Mouse (Mus musculus) cerebral cortex, adult 2 months (tissue): ENCODE data around the gene Ddit4.

ENCODE experiments used
- WGBS: fragments of 180-500 bp; shearing (Covaris S2); methylation state at CpG from one replicate; pipeline ENCODE4 v1.1.7; 2018; 5-methylcytosine and 5-hydroxymethylcytosine counted together

Ddit4 gene

DNA sequence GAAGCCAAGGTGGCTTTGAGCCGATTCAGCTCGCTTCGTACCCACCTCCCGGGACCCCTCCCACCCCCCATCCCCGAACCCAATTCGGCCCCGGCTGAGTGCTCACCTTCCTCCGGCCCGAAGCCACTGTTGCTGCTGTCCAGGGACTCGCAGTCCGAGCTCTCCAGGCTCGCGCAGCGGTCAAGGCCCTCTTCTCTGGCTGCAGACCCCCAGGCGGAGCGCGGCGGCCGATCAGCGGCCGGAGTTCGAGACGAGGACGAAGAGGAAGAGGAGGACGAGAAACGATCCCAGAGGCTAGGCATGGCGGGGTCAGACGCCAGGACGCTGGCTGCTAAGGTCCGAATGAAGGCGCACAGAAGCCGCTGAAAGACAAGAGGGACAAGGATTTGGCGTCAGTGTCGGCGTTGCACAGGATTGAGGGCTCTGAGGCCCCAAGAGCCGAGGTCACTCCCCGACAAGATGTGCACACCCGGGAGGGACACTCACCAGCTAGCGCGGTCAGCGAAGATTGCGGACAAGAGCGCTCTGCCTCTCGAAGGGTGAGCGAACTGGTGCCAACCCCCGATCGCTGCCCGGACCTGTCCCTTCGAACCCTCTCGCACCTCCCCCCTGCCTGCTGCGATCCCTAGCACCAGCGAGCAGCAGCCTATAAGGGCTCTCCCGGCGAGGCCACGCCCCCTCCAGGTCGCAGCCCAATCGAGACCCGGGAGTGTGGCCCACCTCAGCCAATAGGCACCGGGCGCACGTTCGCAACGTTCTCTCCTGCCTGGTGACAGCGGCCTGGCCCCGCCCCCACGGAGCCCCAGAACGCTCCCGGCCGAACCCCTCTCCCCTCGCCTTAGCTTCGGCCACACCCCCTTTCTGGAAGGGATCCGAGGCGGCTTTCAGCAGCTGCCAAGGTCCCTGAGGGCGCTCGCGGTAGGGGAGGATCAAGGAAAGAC lies at the start of gene Ddit4:
Gene Ddit4, minus strand, starts transcription at position 624 of the 941 bp plus-strand sequence.
- under 1% methylated on average over 76 of the region's 76 CpGs for WGBS

DNA sequence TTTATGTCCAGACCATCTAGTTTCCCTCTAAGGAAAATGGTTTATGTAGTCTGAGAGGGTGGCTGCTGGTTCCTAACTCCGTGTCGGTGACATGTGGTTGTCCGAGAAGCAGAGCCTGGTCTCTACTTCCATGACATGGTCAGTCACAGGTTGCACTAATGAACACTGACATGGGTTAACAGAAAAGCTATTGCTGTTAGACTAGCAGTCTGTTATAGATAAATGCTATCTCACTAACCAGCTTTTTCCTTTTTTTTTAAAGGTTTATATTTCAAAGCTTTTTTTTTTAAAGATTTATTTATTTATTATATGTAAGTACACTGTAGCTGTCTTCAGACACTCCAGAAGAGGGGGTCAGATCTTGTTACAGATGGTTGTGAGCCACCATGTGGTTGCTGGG lies 47.4 kb upstream of the Ddit4 start:
- 89% methylated on average over 3 of the region's 3 CpGs for WGBS

DNA sequence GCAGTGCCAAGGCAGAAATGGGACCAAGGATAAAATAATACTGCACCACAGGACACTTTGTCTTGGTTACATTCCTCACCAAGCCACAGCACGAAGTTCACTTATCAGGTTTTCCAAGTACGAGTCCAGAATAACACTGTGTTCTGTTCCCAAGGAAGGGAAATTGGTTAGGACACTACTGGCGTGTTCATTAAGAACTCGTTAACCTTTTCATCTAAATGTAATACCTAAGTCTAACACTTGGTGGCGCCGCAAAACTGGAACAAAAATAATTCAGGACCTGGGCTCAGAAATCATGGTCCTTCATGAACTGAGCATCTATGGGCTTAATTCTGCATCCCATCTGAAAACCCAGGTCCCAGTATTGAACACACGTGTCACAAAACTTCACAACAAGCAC lies 46.0 kb upstream of the Ddit4 start:
- WGBS: 13% methylated on average over 7 of the region's 7 CpGs

DNA sequence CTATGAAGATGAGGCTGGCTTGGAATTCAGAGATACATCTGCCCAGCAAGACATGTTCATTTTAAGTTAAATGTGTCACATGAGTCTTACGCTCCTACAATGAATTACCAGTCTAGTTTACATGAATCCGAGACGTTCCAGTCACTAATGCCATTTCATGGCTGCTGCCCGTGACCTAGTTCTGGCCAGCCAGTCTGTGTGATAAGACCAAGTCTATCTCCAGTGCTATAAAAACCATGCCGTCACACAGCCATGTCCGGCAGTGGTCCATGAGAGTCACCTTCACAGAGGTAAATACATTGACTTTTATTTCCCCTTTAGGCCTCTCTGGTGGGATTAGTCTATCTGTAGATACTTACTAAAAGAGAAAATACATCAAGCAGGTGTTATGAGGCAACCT lies 44.3 kb upstream of the Ddit4 start:
- 85% methylated on average over 6 of the region's 6 CpGs for WGBS

DNA sequence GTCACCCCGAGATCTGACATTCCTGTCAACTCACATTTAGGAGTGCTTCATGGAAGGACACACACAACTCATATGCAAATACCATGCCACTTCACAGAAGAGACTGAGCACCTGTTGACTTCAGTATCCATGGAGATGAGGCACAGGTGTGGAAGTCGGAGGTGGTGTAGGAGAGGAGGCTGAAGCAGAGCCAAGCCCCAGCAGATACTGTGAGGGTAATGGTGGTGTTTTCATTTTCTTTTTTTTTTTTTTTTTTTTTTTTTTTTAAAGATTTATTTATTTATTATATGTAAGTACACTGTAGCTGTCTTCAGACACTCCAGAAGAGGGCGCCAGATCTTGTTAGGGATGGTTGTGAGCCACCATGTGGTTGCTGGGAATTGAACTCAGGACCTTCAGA lies 42.2 kb upstream of the Ddit4 start:
- 96% methylated on average over 2 of the region's 3 CpGs for WGBS

DNA sequence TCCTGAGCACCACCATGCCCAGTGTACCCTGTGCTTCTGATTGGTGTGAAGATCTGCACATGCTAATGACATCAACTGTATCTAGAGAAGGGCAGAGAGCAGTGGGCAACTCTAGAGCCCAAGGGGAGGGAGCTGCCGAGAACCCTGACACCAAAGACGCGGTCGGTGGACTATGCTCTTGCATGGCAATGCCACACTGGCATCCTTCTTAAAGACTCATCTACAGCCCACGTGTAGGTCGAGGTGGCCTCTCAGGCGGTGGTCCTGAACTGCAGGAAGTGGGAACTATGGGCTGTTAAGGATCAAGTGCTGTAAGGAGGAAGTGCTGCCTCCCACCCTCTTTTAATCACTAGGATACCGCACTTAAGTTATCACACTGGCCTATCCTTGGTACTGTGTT lies 40.4 kb upstream of the Ddit4 start:
- 86% methylated on average over 8 of the region's 8 CpGs for WGBS

DNA sequence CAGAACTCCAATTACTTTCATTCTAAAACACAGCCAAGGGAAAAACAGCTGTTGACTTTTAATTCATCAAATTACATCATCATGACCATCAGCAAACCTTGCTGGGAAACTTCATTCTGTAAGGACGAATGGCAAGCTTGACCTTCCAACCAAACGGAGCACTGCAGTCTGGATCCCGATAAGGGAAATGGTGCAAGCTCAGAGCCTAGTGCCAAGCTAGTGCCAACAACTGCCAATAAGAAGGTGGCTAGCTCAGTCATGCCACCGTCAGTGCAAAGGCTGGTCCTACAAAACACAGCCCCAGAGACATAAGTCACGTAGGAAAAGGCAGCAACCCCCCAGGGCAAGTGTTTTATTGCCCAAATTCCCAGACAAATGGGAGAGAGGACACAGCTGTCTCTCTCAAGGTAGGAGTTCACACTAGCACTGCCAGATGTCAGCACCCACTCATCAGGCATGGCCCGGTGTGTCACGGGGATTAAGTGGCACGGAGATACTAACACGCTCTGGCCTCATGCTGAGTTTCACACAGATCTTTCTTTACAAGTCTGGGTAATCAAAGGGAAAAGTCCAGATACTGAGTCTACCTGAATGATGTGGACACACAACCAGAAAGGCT lies 39.7 kb upstream of the Ddit4 start:
- 71% methylated on average over 9 of the region's 9 CpGs for WGBS

DNA sequence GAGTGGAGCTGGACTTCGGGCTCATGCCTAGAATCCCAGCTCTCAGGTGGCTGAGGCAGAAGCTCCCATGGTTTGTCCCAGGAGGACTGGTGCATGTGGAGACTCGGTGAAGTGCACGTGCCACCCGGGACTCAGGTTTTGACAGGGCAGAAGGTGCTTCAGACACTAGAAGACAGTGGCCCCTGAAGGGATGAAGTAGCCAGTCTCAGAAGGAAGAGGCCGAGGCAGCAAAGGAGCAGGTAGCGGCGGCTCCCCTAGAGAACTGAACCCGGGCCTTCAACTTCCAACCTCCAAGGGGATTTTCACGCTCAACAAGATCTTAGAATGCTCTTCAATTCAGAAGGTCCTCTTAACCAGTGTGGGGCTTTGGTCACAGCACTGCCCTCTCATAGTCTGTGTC lies 38.8 kb upstream of the Ddit4 start:
- 98% methylated on average over 9 of the region's 9 CpGs for WGBS

DNA sequence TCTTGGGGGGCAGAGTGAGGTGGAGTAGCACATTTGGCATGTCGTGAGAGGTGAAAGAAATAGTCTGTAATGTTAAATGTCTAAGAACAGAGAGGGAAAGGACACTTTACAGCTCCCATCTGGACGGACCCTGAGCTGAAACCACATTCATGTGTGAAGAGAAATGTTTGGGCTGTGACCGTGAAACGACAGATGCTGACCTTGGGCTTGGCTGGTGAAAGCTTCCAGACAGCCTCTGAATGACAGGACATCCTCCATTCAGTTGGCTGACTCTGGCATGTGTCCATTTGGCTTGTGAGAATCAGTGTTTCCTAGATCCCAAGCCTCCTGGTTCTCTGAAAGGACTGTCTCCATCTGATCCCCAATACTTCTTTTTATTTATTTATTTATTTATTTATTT lies 36.4 kb upstream of the Ddit4 start:
- WGBS: 78% methylated on average over 4 of the region's 4 CpGs

DNA sequence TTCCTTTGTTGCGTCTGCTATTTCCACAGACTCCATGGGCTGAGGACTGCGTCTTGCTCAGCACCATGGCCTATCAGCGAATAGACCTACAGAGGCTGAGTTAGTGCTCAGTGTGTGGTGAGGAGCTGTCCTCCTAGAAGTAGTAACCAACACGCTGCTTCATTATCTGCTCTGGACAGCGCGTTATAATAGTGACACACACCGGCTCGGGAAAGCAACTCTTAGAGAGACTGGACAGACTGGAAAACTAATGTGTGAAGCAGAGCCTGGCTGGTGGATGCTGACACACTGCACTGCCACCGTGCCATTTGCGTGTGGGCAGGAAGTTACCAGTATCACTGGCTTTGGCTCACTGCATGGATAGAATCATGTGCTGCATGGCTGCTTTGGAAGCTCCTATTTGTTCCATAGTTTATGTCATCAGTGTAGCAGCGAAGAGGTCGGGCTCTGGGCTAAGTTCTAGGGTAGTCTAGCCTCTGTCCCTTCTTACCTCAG lies 30.8 kb upstream of the Ddit4 start:
- WGBS: 86% methylated on average over 12 of the region's 12 CpGs

DNA sequence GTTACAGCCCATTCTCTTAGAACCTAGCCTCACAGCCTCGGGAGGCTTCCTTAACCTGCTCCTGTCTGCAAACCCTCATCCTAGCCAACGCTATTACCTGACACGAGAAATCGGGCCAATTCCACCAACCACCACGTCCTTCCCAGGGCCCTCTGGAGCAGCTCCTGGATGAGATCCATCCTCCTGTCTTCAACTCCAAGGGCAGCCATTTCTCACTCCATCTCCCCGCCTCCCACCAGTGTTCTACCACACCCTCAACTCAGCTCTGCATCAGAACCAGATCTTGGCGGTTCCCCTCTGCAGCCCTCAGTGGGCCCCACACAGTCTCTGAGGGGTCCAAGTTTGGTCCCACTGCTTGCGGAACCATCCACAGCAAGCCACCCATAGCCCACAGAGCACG lies 30.2 kb upstream of the Ddit4 start:
- WGBS: 81% methylated on average over 9 of the region's 9 CpGs

DNA sequence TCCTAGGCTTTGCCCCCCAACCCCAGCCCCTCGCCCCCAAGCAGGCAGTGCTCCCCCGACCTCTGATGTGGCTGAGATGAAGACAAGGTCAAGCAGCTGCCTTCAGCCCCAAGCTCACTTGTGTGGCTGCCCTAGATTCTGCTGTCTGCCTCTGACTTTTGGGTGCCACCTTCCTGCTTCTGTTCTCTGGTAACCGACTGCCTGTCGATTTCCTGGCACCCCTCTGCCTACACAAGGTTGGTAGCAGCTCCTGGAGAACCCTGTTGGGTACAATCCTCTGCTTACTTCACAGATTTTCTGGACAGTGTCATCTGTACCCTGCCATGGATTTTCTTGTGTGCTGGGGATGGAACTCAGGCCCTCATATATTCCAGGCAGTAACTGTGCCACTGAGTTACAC lies 29.7 kb upstream of the Ddit4 start:
- 62% methylated on average over 4 of the region's 4 CpGs for WGBS

DNA sequence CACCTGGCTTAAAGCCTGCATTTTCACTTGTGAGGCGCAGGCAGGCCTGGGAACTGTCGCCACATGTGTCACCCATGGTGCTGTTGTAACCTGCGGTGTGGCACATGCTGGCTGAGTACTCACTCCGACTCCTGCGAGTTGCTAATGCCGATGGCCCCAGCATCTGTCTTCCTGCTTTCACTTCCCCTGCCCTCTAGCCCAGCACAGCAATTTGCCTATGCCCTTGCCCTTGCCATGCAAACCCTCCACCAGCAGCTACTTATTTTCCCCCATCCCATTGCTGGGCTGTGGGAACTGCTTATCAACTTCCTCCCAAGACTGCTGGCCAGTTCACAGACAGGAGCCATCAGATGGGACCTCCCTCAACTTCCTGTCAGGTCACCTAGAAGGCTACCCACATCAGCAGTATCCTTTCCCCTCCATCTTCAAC lies 29.2 kb upstream of the Ddit4 start:
- 85% methylated on average over 6 of the region's 6 CpGs for WGBS

DNA sequence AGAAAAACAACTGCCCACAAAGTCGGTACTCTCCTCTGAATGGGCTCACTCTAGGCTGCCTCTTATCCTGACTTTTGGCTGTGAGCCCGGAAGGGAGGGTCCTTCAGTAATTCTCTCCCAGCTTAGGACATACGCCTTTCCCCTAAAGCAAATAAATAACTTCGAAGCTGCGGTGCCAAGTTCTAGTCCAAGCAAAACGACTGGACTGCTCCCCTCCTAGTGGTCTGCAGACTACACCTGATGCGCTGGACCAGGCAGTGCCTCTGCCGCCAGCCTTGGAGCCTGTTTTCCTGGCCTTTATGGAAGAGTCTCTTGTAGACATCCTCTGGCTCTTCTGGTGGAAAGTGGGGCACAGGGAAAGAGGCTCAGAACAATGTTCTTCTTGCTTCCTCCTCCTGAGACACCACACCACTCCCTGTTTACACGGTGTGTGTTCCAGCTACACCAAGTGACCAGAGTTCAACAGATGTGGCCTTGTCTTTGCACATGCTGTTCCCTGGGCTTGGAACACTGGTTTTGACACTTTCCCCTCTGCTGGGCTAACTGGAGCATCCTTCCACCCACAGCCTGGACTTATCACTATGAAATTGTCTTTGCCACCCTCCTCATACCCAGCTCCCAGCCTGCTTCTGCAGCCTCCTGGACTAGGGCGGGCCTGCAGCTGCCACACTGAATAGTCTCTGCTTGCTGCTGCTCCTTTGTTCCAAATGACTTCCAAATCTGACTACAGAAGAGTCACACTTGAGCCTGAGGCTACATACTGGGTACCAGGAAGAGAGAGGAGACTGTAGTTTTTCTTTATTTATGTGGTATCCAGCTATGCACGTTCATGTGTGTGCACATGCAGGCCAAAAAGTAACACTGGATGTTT lies 27.5 kb upstream of the Ddit4 start:
- 27% methylated on average over 11 of the region's 11 CpGs for WGBS

DNA sequence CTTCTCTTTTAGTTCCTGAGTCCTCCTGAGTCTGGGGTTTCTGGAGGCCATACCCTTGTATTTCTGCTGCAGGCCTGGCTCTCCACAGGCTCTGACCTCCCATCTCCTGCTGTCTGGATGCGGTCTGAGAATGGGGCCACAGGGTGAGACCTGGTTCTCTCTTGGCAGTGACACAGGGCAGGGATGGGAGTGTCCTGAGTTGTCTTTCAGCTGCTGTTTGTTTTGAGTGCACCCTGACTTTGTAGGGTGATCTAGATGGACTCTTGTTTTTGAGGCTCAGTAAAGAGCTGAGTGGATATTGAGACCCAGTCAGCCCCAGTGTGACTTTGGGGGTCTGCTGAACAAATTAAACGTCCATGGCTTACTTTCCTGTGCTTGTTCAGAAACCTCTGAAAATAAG lies 26.8 kb upstream of the Ddit4 start:
- WGBS: 60% methylated on average over 2 of the region's 2 CpGs

DNA sequence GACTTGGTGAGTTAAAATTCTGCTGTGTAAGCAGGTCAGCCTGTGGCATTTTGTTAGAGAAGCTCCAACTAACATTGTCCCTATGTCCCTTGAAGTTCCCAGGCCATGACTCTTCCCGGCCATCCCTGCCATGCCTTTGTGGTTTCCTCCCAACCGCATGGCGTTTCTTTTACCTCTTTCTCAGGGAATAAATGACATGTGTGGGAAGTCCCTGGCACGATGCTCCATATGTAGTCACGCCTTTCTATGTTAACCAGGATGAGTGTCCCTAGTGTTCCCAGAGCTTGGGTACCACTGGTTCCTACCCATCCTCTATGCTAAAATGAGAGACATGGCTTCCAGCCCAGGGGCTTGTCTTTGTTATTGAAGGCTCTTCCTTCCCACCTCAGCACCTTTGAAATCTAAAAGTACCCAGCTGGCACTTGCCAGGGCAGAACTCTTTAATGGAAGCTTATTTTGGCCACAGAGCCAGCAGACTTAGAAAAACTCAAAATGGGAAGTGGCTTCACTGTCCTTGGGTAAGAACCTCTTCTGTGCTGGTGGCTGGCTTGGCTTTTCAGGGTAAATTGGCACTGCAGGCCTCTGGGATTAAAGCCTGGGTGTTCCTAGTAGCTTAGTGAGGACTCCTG lies 26.2 kb upstream of the Ddit4 start:
- WGBS: 49% methylated on average over 5 of the region's 5 CpGs

DNA sequence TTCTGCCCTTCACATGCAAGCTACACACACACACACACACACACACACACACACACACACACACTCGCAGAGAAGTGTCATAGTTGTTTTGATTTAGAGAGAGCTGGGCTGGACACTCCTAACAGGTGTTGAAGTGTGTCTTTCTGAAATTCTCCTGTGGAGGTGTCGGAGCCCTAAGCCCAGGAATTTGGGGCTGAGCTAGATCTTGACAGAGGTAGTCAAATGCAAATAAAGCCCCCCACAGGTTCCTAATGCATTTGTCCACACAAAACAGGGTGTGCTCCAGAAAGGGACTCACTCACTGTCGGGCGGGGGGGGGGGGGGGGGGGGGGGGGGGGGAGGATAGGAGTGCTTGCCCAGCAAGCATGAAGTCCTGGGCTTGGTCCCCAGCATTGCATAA lies 25.5 kb upstream of the Ddit4 start:
- WGBS: 79% methylated on average over 2 of the region's 4 CpGs

DNA sequence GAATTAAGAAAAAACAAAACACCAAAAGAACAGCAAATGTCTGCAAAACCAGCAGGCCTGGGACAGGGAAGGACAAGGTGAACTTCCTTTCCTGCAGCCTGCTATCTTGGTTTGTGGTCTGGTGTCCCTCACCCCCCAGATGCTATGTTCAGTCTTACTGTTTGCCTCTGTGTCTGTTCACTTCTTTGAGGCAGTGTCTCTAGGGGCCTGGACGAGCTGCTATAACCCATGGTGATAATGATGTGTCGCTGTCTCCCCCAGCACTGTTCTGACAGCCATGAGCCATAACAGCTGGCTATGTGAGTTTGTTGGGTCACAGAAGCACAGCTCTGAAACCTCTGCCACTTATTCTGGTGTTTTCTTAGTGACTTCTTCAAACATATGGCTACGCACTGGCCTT lies 23.2 kb upstream of the Ddit4 start:
- WGBS: 81% methylated on average over 3 of the region's 3 CpGs

DNA sequence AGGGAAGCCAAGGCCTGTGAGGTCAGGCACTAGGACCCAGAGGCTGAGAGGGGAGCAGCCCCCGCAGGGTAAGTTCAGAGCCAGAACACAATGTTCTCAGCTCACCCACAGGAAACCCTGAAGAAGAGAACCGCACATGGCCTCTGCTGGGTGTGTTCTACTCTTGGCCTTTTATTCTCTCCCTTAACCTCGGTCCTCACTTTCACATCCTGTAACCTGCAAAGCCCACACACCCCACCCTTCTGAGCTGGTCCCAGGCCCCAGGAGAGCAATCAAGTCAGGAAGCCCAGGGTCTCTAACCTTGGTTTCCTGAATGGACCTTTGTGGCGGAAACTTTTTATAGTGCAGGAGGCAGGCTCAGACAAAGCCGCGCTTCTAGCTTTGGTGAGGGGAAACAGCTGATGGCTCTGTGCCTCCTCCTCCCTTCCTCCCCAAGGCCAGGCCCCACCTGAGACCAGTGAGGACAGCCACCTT lies 22.6 kb upstream of the Ddit4 start:
- 34% methylated on average over 6 of the region's 6 CpGs for WGBS

DNA sequence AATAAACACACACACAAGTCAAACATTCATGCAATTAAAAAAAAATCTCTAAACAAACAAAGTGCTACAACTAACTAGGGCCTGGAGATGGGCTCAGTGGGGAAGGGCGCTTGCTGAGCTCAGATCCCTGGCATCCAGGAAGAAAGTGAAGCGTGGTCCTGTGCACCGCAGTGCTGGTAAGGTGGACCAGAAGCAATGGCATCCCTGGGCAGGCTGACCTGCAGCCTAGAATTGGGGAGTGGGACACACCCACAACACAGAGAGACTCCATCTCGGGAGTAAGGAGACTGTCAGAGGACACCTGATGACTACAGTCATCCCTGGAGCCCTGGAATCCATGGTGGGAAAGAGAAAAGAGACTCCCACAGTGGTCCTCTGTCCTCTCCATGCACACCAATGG lies 21.8 kb upstream of the Ddit4 start:
- WGBS: 91% methylated on average over 4 of the region's 4 CpGs

DNA sequence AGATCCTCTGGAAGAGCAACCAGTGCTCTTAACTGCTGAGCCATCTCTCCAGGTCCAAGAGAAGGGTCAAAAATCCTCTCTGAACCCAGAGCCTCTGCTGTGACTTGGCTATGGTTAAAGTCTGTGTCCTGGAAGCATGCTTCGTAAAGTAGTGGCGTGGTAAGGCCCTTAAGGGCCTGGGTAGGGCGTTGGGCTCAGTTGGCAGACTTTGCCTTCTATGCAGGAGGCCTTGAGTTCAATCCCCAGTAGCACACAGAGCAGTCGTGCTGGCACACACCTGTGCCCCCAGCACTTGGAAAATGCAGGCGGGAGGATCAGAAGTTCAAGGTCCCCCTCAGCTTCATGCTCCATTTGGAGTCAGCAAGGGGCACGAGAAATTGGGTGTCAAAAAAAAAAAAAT lies 21.4 kb upstream of the Ddit4 start:
- WGBS: 83% methylated on average over 6 of the region's 6 CpGs

DNA sequence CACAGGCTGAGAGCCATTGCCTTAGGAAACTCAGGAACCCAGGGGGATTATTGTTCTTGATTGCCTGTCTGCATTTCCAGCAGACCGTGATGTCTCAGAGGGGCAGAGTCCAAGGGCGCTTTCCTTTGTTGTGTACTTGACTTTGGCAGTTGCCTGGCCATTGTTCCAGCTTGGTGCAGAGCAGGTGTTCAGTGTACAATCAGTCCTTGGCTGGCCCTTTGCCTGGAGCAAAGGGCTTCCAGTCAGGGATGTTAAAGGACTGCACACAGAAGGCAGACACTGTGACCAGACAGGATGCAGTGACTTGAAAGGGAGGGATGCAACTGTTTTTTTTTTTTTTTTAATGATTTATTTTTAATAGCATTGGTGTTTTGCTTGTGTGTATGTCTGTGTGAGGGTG lies 20.9 kb upstream of the Ddit4 start:
- 85% methylated on average over 2 of the region's 2 CpGs for WGBS
